Mouse (Mus musculus) heart, embryonic 11.5 days (tissue): ENCODE results near the gene Bpifb5. TPM values are rescaled to one million over a fixed set of nuclear protein-coding genes. Genes with fewer than 3 reads are reported as not detected.
"Not testable (repeated sequence)": the region's sequence is repeated elsewhere in the genome, so short reads cannot be mapped to it uniquely, and the experiment has no call there.

Source experiments
- ATAC-seq: fragments of 200-750 bp; cut with Nextera tagmentation; replicated peaks from 2 replicates; pipeline ENCODE4 v1.8.0; 2017; ENCODE audit warnings: moderate library complexity; ENCODE audit not compliant: insufficient number of reproducible peaks, low FRiP score, low TSS enrichment
- H3K27ac ChIP-seq: fragments of 300-500 bp; sonication (generic); 2 replicates; pipeline ENCODE4 v1.5.1; 2014; ENCODE audit warnings: mild to moderate bottlenecking, low read depth, low read length
- H3K27me3 ChIP-seq: fragments of 300-500 bp; sonication (generic); 2 replicates; pipeline ENCODE4 v1.6.1; 2014; ENCODE audit warnings: mild to moderate bottlenecking, low read length, mixed read lengths; ENCODE audit not compliant: control insufficient read depth, insufficient read depth
- H3K36me3 ChIP-seq: fragments of 300-500 bp; sonication (generic); 2 replicates; pipeline ENCODE4 v1.6.1; 2014; ENCODE audit warnings: mild to moderate bottlenecking, low read length, moderate library complexity, mixed read lengths; ENCODE audit not compliant: control insufficient read depth, insufficient read depth
- H3K4me1 ChIP-seq: fragments of 300-500 bp; sonication (generic); 2 replicates; pipeline ENCODE4 v1.6.1; 2014; ENCODE audit warnings: low read length; ENCODE audit not compliant: control insufficient read depth, insufficient read depth
- H3K4me2 ChIP-seq: fragments of 300-500 bp; sonication (generic); 2 replicates; pipeline ENCODE4 v1.6.1; 2014; ENCODE audit warnings: mild to moderate bottlenecking, moderate library complexity
- H3K4me3 ChIP-seq: fragments of 300-500 bp; sonication (generic); 2 replicates; pipeline ENCODE4 v1.5.1; 2014; ENCODE audit warnings: low read depth, low read length
- H3K9ac ChIP-seq: fragments of 300-500 bp; sonication (generic); 2 replicates; pipeline ENCODE4 v1.6.1; 2014; ENCODE audit warnings: mild to moderate bottlenecking, low read depth, low read length, moderate library complexity
- H3K9me3 ChIP-seq: fragments of 300-500 bp; sonication (generic); replicated peaks from 2 replicates; pipeline ENCODE4 v1.6.1; 2016; ENCODE audit warnings: low read length; ENCODE audit not compliant: control insufficient read depth
- WGBS: fragments of 180-500 bp; shearing (Covaris S2); extraction: QIAGEN DNeasy Blood & Tissue Kit; methylation state at CpG from one replicate; pipeline ENCODE4 v1.1.7; 2014; ENCODE audit not compliant: insufficient replicate concordance; 5-methylcytosine and 5-hydroxymethylcytosine counted together
- polyA plus RNA-seq: library from polyadenylated mRNA; unstranded; fragments of >200 nt; fragmentation: Nextera tagmentation; extraction: Ambion mirVana; gene quantifications from 2 replicates; pipeline ENCODE4 v1.2.1, GENCODE M21; 2014

Bpifb5 gene
- 0.35 and 0.40 TPM in 2 replicates for polyA plus RNA-seq

DNA sequence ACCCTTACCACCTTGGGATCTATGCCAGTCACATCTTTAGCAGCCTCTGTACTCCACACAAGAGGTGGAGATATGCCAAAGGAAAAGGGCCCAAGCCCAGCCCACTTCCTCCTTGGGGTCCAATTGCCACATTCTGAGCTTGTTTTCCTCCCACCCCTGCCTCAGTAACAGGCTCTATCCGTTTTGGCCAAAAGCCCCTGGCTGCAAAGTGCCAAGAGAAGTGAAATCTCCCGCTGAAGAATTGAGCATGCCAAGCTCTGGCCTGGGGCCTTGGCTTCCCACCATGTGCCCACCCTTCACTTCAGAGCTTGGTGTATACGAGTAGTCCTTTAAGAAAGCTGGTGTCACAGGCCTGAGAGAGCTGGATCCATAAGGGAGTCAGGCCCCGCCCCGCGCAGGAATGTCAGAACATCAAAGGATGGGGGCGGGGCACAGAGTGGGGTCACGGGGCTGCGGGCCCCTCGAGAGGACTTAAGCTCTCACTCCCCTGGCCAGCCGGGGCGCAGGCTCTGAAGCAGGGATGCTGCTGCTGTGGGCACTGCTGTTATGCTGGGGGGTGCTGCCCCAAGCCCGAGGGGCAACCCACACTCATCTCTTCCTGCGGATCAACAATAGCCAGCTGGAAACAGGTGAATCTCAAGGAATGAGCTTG, at the start of gene Bpifb5:
Bpifb5 (plus strand) TSS at position 478 of the 652 bp plus-strand sequence.
- H3K9ac ChIP-seq: peak within 1 kb of the TSS; percentile 22; the same call in 1 of the 2 replicates
- WGBS: 9% methylated on average over 14 of the region's 14 CpGs
- H3K27me3 ChIP-seq: no peaks in the 10 kb centered on the region
- H3K4me3 ChIP-seq: no peak within 1 kb of the TSS
- ATAC-seq: peak; percentile 57; the same call in 1 of the 2 replicates
- no peak within 1 kb of the TSS for H3K27ac ChIP-seq
- peak within 1 kb of the TSS; percentile 32 for H3K4me2 ChIP-seq
- H3K4me1 ChIP-seq: peaks cover 14% of the 10 kb centered on the region
- no peaks in the 10 kb centered on the region for H3K36me3 ChIP-seq
- no peaks in the 10 kb centered on the region for H3K9me3 ChIP-seq

DNA sequence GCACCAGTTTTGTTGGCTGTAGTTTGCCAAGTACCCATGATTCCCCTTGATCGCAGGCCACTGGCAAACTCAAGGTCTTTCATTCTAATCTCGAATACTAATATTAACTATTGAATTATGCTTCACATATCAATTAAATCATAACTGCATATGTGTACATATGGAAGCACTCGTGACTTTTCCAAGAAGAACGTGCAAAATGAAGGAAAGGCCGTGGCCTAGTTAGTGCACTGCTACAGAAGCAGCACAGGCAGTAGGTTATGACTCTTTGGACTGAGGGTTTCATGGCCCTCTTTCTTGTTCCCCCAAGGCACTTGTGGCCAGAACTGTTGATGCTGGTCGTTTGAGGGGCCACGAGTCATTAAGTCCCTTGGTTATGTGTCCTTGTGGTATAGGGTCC, 41.6 kb upstream of the Bpifb5 start:
- not testable (repeated sequence) for H3K4me1 ChIP-seq, H3K9me3 ChIP-seq, H3K4me2 ChIP-seq, H3K36me3 ChIP-seq, H3K27ac ChIP-seq, H3K9ac ChIP-seq, H3K27me3 ChIP-seq, ATAC-seq, H3K4me3 ChIP-seq
- 82% methylated on average over 7 of the region's 7 CpGs for WGBS

DNA sequence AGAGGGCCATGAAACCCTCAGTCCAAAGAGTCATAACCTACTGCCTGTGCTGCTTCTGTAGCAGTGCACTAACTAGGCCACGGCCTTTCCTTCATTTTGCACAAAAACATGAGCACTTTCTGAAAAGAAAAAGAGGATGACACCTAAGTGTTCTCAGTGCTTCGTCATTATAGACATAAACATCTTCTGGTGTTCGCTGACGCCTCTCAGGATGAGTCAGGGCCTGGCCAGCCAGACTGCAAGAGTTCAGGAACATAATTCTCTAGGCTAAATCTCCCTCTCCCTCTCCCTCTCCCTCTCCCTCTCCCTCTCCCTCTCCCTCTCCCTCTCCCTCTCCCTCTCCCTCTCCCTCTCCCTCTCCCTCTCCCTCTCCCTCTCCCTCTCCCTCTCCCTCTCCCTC, 40.5 kb upstream of the Bpifb5 start:
- H3K4me1 ChIP-seq, H3K4me3 ChIP-seq, H3K27me3 ChIP-seq, H3K4me2 ChIP-seq, H3K27ac ChIP-seq, ATAC-seq, H3K36me3 ChIP-seq, H3K9ac ChIP-seq, H3K9me3 ChIP-seq: not testable (repeated sequence)
- 70% methylated on average over 4 of the region's 4 CpGs for WGBS

DNA sequence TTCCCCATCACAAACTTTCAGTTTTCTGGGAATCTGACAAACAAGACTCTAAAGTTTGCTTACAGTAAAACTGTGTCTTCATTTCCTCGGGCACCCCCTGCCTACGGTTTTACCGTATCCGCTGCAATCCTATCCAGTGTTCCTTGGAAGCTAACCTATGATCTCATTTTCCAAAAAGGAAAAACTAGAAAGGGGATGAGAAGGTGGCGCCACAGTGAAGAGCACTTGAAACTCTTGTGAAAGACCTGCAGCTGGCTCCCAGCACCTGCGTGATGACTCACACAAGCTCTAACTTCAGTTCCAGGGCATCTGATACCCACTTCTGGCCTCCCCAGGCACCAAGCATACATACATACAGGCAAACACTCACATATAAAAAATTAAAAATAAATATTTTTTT, 38.2 kb upstream of the Bpifb5 start:
- Histone ChIP-seq H3K27ac (no peak overlapping the region), H3K36me3 (no peaks in the 10 kb centered on the region)
- WGBS: 86% methylated on average over 6 of the region's 6 CpGs

DNA sequence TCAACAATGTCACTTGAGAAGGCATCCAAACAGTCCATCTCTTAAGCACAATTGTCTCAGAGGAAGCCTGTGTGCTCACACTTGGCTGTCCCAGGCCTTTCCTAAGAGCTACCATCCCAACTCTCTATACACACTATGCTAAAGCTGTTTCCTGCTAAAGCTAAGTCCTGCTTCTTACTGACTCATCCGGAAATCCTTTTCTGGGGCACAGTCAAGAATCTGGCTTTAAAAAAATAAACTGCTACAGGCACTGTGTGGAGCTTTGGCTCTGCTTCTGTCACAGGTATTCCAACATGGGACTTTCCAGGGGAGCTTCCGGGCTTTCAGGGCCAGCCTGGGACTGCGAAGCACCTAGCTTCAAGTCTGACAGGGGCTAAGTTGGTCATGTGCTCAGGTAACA, 37.8 kb upstream of the Bpifb5 start:
- H3K9me3 ChIP-seq: no peaks in the 10 kb centered on the region
- H3K36me3 ChIP-seq: no peaks in the 10 kb centered on the region
- no peak for ATAC-seq
- no peak overlapping the region for H3K4me3 ChIP-seq
- H3K27ac ChIP-seq: no peak overlapping the region
- no peaks in the 10 kb centered on the region for H3K27me3 ChIP-seq
- 65% methylated on average over 3 of the region's 3 CpGs for WGBS
- H3K4me2 ChIP-seq: no peak overlapping the region
- no peak overlapping the region for H3K9ac ChIP-seq
- H3K4me1 ChIP-seq: no peaks in the 10 kb centered on the region

More for the DNA sequence above, 38.2 kb upstream of the Bpifb5 start:
- H3K9me3 ChIP-seq: no peaks in the 10 kb centered on the region
- H3K9ac ChIP-seq: no peak overlapping the region
- H3K4me3 ChIP-seq: no peak overlapping the region
- ATAC-seq: no peak
- no peak overlapping the region for H3K4me2 ChIP-seq
- H3K27me3 ChIP-seq: no peaks in the 10 kb centered on the region
- no peaks in the 10 kb centered on the region for H3K4me1 ChIP-seq

DNA sequence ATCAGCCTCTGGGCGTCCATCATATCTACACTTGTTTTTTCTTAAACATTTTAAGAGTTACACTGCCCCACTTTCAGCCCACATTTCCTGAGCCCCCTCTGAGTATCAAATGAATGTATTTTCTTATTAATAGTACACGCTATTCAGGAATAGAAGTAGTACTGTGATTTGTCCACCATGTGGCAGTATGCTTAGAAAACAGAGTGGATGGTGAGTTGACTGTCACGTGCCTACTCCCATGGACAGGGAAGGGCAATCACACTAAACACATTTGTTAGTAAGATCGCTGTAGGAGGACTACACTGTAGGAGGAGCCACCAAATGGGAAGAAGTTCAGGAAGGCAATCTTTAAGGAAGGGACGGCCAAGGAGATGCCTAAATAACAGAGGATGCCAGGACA, 36.1 kb upstream of the Bpifb5 start:
- Histone ChIP-seq H3K9ac (no peak overlapping the region), H3K4me1 (peaks cover 4% of the 10 kb centered on the region; the same call in 1 of the 2 replicates), H3K9me3 (no peaks in the 10 kb centered on the region), H3K27ac (no peak overlapping the region), H3K27me3 (no peaks in the 10 kb centered on the region), H3K36me3 (no peaks in the 10 kb centered on the region), H3K4me3 (no peak overlapping the region), H3K4me2 (no peak overlapping the region)
- 33% methylated on average over 5 of the region's 5 CpGs for WGBS
- no peak for ATAC-seq

- Histone ChIP-seq H3K9me3 (no peaks in the 10 kb centered on the region), H3K36me3 (no peaks in the 10 kb centered on the region), H3K4me1 (peaks cover 11% of the 10 kb centered on the region; the same call in 1 of the 2 replicates), H3K27ac (no peak overlapping the region), H3K4me2 (no peak overlapping the region), H3K27me3 (no peaks in the 10 kb centered on the region), H3K9ac (no peak overlapping the region), H3K4me3 (no peak overlapping the region)
- ATAC-seq: no peak
- 79% methylated on average over 7 of the region's 7 CpGs for WGBS
Observed at GRCm38 (mm10) chr2:154189877-154190434, 33.6 kb upstream of the Bpifb5 start.

- no peak within 1 kb of the TSS for H3K27ac ChIP-seq
- no peaks in the 10 kb centered on the region for H3K36me3 ChIP-seq
- no peak within 1 kb of the TSS for H3K4me2 ChIP-seq
- H3K4me3 ChIP-seq: no peak within 1 kb of the TSS
- peaks cover 11% of the 10 kb centered on the region; the same call in 1 of the 2 replicates for H3K4me1 ChIP-seq
- H3K9me3 ChIP-seq: no peaks in the 10 kb centered on the region
- ATAC-seq: no peak
- H3K27me3 ChIP-seq: no peaks in the 10 kb centered on the region
- H3K9ac ChIP-seq: no peak within 1 kb of the TSS
- WGBS: 84% methylated on average over 11 of the region's 11 CpGs
Observed at GRCm38 (mm10) chr2:154190546-154191258, 32.8 kb upstream of the Bpifb5 start, which contains the start of gene Bpifb1. Bpifb1 (plus strand) TSS chr2:154190818.
